Mouse (Mus musculus) midbrain, embryonic 11.5 days (tissue): Measurements from ENCODE around the gene Ehd2. TPM values are rescaled to one million over a fixed set of nuclear protein-coding genes. Genes with fewer than 3 reads are reported as not detected.

Experiments
- ATAC-seq: fragments of 200-750 bp; cut with Nextera tagmentation; 2 replicates; pipeline ENCODE4 v1.8.0; 2017; ENCODE audit warnings: moderate TSS enrichment, moderate library complexity; ENCODE audit not compliant: low FRiP score
- DNase-seq: peaks from one replicate; pipeline ENCODE4 v3.0.0; 2015; ENCODE audit warnings: low spot score; ENCODE audit errors: missing footprints
- H3K27ac ChIP-seq: fragments of 300-500 bp; sonication (generic); 2 replicates; pipeline ENCODE4 v1.5.1; 2014; ENCODE audit warnings: low read depth, low read length
- H3K27me3 ChIP-seq: fragments of 300-500 bp; sonication (generic); 2 replicates; pipeline ENCODE4 v1.6.1; 2014; ENCODE audit warnings: mild to moderate bottlenecking, low read length, moderate library complexity, mixed read lengths; ENCODE audit not compliant: control insufficient read depth, insufficient read depth
- H3K36me3 ChIP-seq: fragments of 300-500 bp; sonication (generic); 2 replicates; pipeline ENCODE4 v1.6.1; 2014; ENCODE audit warnings: mild to moderate bottlenecking, low read length, moderate library complexity, mixed read lengths; ENCODE audit not compliant: control insufficient read depth, insufficient read depth
- H3K4me1 ChIP-seq: fragments of 300-500 bp; sonication (generic); 2 replicates; pipeline ENCODE4 v1.6.1; 2014; ENCODE audit warnings: low read length; ENCODE audit not compliant: control insufficient read depth, insufficient read depth
- H3K4me2 ChIP-seq: fragments of 300-500 bp; sonication (generic); 2 replicates; pipeline ENCODE4 v1.6.1; 2014; ENCODE audit warnings: mild to moderate bottlenecking, moderate library complexity
- H3K4me3 ChIP-seq: fragments of 300-500 bp; sonication (generic); 2 replicates; pipeline ENCODE4 v1.5.1; 2014; ENCODE audit warnings: low read depth, low read length
- H3K9ac ChIP-seq: fragments of 300-500 bp; sonication (generic); 2 replicates; pipeline ENCODE4 v1.6.1; 2014; ENCODE audit warnings: low read length
- H3K9me3 ChIP-seq: fragments of 300-500 bp; sonication (generic); 2 replicates; pipeline ENCODE4 v1.6.1; 2016; ENCODE audit warnings: low read length; ENCODE audit not compliant: control insufficient read depth
- WGBS: fragments of 180-500 bp; shearing (Covaris S2); extraction: QIAGEN DNeasy Blood & Tissue Kit; methylation state at CpG from one replicate; pipeline ENCODE4 v1.1.7; 2014; 5-methylcytosine and 5-hydroxymethylcytosine counted together
- polyA plus RNA-seq: library from polyadenylated mRNA; unstranded; fragments of >200 nt; fragmentation: Nextera tagmentation; extraction: Ambion mirVana; gene quantifications from 2 replicates; pipeline ENCODE4 v1.2.1, GENCODE M21; 2014

The Ehd2 gene
- polyA plus RNA-seq, 1 experiment from 2014 or later = 8.9 TPM

DNA sequence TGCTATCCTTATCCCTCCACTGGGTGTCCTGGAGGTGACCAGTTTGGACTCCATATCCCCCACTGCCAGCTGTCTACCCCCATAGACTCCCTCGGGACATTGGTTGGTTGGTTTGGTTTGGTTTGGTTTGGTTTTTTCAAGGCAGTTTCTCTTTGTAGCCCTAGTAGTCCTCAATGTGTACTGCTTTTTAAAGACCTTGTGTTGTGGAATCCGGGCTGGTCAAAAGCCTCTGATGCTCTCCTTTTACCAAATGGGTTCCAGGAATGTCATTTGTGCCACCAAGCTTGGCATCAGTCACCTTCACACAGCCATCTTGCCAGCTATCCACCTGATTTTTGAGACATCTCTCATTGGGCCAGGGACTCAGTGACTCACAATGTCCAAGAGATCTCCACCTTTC is 52.6 kb downstream of the Ehd2 start:
- no peak for ATAC-seq
- no peaks in the 10 kb centered on the region for H3K4me1 ChIP-seq
- WGBS = 90% methylated on average over 2 of the region's 2 CpGs

DNA sequence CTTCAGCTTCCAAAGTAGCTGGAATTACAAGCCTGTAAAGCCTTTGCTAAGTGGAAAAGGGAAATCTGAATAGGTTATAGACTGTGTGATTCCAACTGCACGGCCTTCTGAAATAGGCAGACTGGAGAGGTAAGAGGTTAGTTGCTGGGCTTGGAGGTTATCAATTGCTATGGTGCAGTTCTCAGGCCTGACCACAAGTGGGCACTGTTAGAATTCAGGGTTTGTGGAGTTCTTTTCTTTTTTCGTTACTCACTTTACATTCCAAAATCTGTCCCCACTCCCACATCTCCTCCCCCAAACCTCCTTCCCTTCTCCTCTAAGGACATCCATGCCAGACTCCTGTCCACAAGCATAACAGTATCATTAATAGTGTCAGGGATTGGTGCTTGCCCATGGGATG is 53.1 kb downstream of the Ehd2 start:
- Histone ChIP-seq H3K4me1 (no peaks in the 10 kb centered on the region), H3K27me3 (no peaks in the 10 kb centered on the region), H3K4me2 (no peak overlapping the region), H3K27ac (no peak overlapping the region), H3K9ac (no peak overlapping the region), H3K36me3 (peaks cover 6% of the 10 kb centered on the region; the same call in 1 of the 2 replicates), H3K9me3 (no peaks in the 10 kb centered on the region), H3K4me3 (no peak overlapping the region)
- WGBS = 45% methylated on average over 2 of the region's 2 CpGs
- ATAC-seq (no peak), DNase-seq (peak; percentile 92)

More for the DNA sequence above, 52.6 kb downstream of the Ehd2 start:
- Histone ChIP-seq H3K27me3 (no peaks in the 10 kb centered on the region), H3K4me3 (no peak overlapping the region), H3K27ac (no peak overlapping the region), H3K36me3 (peaks cover 10% of the 10 kb centered on the region), H3K9me3 (no peaks in the 10 kb centered on the region), H3K9ac (no peak overlapping the region), H3K4me2 (no peak overlapping the region)
- peak; percentile 71 for DNase-seq

DNA sequence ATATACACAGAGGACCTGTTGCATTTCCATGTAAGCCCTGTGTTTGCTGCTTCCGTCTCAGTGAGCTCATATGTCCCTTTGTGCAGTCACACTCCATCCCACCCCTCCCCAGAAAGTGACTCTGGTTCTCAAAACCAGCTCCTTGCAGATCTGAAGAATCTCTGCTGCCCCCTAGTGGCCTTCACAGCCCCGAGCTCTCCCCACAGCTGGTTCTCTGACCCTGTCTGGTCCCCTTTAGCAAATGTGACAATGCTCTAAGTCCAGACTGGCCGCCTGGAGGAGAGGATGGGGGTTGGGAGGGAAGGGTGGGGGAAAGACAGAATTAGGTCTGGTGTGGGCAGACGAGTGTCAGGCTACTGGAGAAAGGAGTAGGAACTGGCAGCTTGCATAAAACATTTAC is 55.2 kb downstream of the Ehd2 start:
- Histone ChIP-seq H3K36me3 (0 out of 2 replicates have a peak, but pooled peaks cover 2% of the 10 kb centered on the region), H3K4me2 (no peak overlapping the region), H3K4me1 (no peaks in the 10 kb centered on the region), H3K4me3 (no peak overlapping the region), H3K27ac (no peak overlapping the region), H3K9me3 (no peaks in the 10 kb centered on the region), H3K9ac (no peak overlapping the region), H3K27me3 (no peaks in the 10 kb centered on the region)
- ATAC-seq = peak; percentile 85
- peak; percentile 99 for DNase-seq
- 1% methylated on average over 4 of the region's 4 CpGs for WGBS

DNA sequence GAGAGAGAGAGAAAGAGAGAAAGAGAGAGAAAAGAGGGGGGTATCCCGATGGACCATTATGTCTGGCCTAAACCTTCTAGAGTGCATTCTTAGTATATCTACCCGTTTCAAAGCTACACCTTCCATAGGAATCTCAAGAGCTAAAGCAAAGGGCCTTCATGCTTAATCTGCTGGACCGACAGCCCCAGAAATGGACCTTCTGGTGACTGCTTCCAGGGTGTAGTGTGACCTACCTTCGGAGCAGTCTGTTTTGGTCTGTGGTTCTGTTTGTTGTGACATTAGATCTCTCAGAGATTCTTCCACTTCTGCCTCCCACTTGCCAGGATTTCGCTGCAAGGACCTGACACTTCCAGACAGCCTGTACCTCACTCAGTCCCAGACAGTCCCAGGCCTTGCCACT is 56.8 kb downstream of the Ehd2 start:
- ATAC-seq = no peak
- Histone ChIP-seq H3K27ac (no peak overlapping the region), H3K9me3 (no peaks in the 10 kb centered on the region), H3K27me3 (no peaks in the 10 kb centered on the region), H3K4me3 (no peak overlapping the region), H3K36me3 (no peaks in the 10 kb centered on the region), H3K9ac (no peak overlapping the region), H3K4me1 (no peaks in the 10 kb centered on the region; the same call in 1 of the 2 replicates), H3K4me2 (no peak overlapping the region)
- peak; percentile 59 for DNase-seq
- 81% methylated on average over 5 of the region's 5 CpGs for WGBS

DNA sequence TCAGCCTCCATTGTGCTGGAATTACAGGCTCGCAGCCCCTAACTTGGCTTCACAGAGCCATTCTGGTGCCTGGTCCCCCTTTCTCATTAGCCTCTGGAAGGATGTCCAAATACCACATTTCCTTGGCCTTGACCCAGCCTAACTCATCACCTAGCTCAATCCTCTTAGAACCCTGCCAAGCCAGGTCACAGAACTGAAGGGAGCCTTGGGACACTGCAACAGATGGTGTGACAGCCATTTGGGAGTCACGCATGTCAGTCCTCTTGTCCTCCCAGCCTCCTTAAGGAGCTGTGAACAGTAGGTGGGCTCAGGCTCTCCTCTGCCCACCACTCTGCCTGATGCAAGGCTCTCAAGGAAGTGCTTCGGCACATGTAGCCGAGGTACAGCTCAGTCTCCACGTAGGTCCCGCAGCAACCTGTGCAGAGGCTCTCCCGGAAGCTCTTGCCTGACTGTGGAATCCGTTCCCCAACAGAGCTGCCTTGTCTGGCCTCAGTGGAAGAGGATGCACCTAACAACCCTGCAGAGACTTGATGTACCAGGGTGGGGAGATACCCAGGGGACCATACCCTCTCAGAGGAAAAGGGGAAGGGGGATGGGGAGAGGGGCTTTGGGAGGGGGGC is 59.3 kb downstream of the Ehd2 start:
- no peak for DNase-seq
- no peak for ATAC-seq
- H3K9me3 ChIP-seq = no peaks in the 10 kb centered on the region
- H3K36me3 ChIP-seq = no peaks in the 10 kb centered on the region
- 81% methylated on average over 8 of the region's 8 CpGs for WGBS
- H3K4me3 ChIP-seq = no peak overlapping the region
- H3K9ac ChIP-seq = no peak overlapping the region
- no peak overlapping the region for H3K27ac ChIP-seq
- no peak overlapping the region for H3K4me2 ChIP-seq
- H3K27me3 ChIP-seq = no peaks in the 10 kb centered on the region
- no peaks in the 10 kb centered on the region; the same call in 1 of the 2 replicates for H3K4me1 ChIP-seq

- no peak for ATAC-seq
- no peaks in the 10 kb centered on the region for H3K36me3 ChIP-seq
- H3K27me3 ChIP-seq = no peaks in the 10 kb centered on the region
- WGBS = 95% methylated on average over 1 of the region's 1 CpGs
- no peak for DNase-seq
- H3K9ac ChIP-seq = no peak overlapping the region
- H3K4me2 ChIP-seq = no peak overlapping the region
- no peaks in the 10 kb centered on the region; the same call in 1 of the 2 replicates for H3K4me1 ChIP-seq
- H3K4me3 ChIP-seq = no peak overlapping the region
- H3K27ac ChIP-seq = no peak overlapping the region
- H3K9me3 ChIP-seq = no peaks in the 10 kb centered on the region
These were observed 60.8 kb downstream of the Ehd2 start for GRCm38 (mm10) chr7:15906602-15907001.

DNA sequence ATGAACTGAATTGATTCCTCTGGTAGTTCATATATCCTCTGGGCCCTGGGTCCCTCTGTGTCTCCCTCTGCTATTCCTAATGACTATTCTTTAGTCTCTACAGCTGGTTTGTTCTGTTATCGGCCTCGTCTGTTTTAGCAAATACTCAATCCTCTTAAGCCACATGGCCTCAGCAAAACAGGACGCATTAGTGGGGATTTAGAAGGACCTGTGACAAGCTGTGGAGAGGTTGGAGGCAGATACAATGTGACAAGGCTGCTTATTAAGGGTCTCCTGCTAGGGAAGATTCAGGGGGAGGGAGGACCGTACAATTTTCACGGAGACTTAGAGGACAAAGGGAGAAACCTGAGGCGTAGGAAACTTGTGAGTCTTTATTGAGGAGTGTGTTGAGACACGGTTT is 61.5 kb downstream of the Ehd2 start:
- no peak overlapping the region for H3K9ac ChIP-seq
- WGBS = 33% methylated on average over 7 of the region's 7 CpGs
- no peak for ATAC-seq
- no peak overlapping the region for H3K27ac ChIP-seq
- DNase-seq = no peak
- no peaks in the 10 kb centered on the region for H3K36me3 ChIP-seq
- H3K4me1 ChIP-seq = no peaks in the 10 kb centered on the region; the same call in 1 of the 2 replicates
- no peaks in the 10 kb centered on the region for H3K9me3 ChIP-seq
- no peak overlapping the region for H3K4me2 ChIP-seq
- no peaks in the 10 kb centered on the region for H3K27me3 ChIP-seq
- H3K4me3 ChIP-seq = no peak overlapping the region

DNA sequence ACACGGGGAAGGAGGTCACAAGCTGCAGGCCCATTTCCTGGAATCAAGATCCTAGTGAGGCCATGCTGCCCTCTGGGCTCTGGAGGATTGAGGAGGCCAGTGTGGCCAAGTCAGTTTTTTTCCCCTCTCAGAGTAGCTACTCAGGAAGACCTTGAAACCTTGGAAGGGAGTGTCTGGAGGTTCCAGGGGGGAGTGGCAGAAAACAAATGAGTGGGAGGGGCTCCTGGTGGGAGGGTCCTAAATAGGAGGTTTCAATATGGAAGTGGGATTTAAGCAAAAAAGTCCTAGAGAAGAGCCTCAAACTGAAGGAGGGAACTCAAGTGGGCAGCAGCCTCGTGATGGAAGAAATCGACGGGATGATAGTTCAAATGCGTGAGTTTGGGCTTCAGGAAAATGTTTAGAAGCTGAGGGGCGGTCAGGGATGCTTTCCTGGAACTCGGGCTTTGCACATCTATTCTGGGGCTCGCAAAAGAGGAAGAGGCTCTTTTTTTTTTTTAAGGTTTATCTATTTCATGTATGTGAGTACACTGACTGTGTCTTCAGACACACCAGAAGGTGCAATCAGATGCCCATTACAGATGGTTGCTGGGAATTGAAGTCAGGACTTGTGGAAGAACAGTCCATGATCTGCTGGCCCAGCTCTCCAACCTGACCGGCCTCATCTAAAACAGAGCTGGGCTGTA is 65.9 kb downstream of the Ehd2 start:
- ATAC-seq = no peak
- no peak overlapping the region for H3K4me2 ChIP-seq
- no peaks in the 10 kb centered on the region for H3K36me3 ChIP-seq
- no peak overlapping the region for H3K9ac ChIP-seq
- H3K4me1 ChIP-seq = no peaks in the 10 kb centered on the region; the same call in 1 of the 2 replicates
- no peak overlapping the region for H3K27ac ChIP-seq
- WGBS = 82% methylated on average over 9 of the region's 9 CpGs
- DNase-seq = no peak
- H3K4me3 ChIP-seq = no peak overlapping the region
- H3K9me3 ChIP-seq = no peaks in the 10 kb centered on the region
- no peaks in the 10 kb centered on the region for H3K27me3 ChIP-seq
